Mouse (Mus musculus): ENCODE measurements around the gene Ypel1. TPM values are rescaled to one million over a fixed set of nuclear protein-coding genes. Genes with fewer than 3 reads are reported as not detected.

Ypel1 gene
- 0.62 TPM for polyA plus RNA-seq (2015; fragmentation: Illumina TruSeq; extraction: RNeasy Lipid Tissue Mini Kit (QIAGEN cat#74804); ENCODE audit: insufficient read depth, low replicate concordance)

GRCm38 (mm10) chr16:17069511-17070443, at the start of gene Ypel1:
TSS of gene Ypel1 (plus strand) at chr16:17069696.

DNA sequence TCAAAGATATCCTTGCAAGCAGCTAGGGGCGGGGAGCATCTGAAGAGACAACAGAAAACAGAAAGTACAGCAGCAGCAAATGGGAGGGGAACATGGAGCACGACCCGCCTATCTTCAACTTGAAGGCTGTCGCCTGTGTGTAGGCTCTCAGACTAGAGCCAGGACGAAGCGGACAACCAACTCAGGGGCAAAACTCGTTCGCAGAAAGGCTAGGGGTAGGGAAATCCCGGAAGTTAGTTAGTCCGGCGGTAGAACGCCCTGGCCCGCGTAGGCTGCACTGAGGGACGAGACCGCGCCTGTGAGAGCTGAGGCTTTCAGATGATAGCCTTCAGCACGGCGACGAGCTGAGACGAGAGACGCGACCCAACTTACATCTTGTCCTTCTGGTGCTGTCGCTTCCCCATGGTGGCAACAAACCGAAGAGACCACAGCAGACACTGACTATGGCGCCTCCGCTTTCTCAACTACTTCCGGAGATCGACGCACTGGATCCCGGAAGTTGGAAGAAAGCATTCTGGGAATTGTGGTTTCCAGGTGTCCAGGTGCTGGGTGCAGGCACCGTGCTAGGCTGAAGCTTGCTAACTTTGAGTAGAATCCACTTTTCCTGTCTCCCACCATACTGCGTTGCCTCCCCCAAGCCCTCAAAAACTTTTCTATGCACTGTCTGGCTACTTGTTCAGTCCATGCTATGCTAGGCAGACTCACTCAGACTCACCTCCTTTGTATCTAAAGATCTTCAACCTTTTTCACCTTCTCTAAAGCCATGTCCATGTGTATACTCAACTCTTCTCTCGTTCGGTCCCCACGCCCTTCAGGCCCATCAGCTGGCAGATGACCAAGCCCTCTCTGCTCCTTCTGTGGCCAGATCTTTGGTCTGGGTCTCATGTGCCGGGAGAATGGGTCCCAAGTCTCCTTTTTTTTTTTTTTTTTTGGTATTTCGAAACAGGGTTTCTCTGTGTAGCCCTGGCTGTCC, 41.6 kb downstream of the Ypel1 start, which contains the start of gene Ppil2:
TSS of gene Ppil2 (minus strand) at position 487 of the 973 bp plus-strand sequence.

GRCm38 (mm10) chr16:17124871-17125520, 55.5 kb downstream of the Ypel1 start, which contains the start of gene 2610318N02Rik:
TSS of gene 2610318N02Rik (minus strand) at chr16:17125167.

DNA sequence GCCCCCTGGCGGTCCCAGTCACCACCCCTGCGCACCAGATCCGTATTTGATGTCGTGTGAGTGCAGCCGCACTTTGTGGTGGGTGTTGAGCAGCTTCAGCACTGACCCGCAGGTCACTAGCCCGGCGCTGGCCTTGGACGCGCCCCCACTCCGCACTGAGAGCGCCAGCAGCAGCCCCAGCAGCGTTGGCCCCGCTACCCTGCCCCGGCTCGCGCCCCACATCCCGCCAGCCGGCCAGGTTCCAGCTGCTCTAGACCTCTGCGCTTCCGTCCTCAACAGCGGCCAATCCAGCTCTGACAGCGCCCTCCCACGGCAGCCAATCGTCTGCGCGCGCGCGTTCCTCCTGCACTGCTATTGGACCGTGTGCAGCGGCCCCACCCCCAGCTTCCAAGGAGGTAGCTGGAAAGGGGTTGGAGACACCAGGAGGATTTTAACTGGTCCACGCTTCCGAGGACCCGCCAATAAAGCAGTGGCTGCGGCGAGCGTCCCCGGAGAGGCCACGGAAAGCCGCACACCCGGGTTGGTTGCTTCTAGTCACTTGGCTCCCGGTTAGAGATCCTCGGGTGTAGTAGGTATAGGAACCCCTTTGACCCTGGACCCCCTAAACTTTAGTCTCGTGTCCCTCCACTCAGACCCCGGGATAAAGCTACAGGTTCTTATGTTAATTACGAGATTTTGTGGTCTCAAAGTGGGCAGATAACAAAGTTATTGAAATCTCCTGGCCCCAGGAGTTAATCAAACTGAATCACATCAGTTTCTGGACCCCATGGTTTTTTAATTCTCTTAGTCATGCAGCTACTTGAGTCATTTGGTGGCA, 62.8 kb downstream of the Ypel1 start, which contains the start of gene Sdf2l1:
TSS of gene Sdf2l1 (minus strand) at position 295 of the 817 bp plus-strand sequence.

Other genes starting within 250 kb of the Ypel1 start
- not detected for gene Spag6l, start 240.2 kb upstream of the Ypel1 start, polyA plus RNA-seq (2015; fragmentation: Illumina TruSeq; extraction: RNeasy Lipid Tissue Mini Kit (QIAGEN cat#74804); ENCODE audit: insufficient read depth, low replicate concordance)
- not detected for gene Igll1, start 205.7 kb upstream of the Ypel1 start, polyA plus RNA-seq (2015; fragmentation: Illumina TruSeq; extraction: RNeasy Lipid Tissue Mini Kit (QIAGEN cat#74804); ENCODE audit: insufficient read depth, low replicate concordance)
- gene Top3b, start 199.0 kb upstream of the Ypel1 start, polyA plus RNA-seq (2015; fragmentation: Illumina TruSeq; extraction: RNeasy Lipid Tissue Mini Kit (QIAGEN cat#74804); ENCODE audit: insufficient read depth, low replicate concordance) = 78.8 TPM
- 0.70 TPM for gene Vpreb1, start 198.9 kb upstream of the Ypel1 start, polyA plus RNA-seq (2015; fragmentation: Illumina TruSeq; extraction: RNeasy Lipid Tissue Mini Kit (QIAGEN cat#74804); ENCODE audit: insufficient read depth, low replicate concordance)
- gene Ppm1f, start 173.2 kb upstream of the Ypel1 start, polyA plus RNA-seq (2015; fragmentation: Illumina TruSeq; extraction: RNeasy Lipid Tissue Mini Kit (QIAGEN cat#74804); ENCODE audit: insufficient read depth, low replicate concordance) = 17.6 TPM
- 218 TPM for gene Mapk1, start 86.3 kb upstream of the Ypel1 start, polyA plus RNA-seq (2015; fragmentation: Illumina TruSeq; extraction: RNeasy Lipid Tissue Mini Kit (QIAGEN cat#74804); ENCODE audit: insufficient read depth, low replicate concordance)
- gene Ppil2, start 41.6 kb downstream of the Ypel1 start, polyA plus RNA-seq (2015; fragmentation: Illumina TruSeq; extraction: RNeasy Lipid Tissue Mini Kit (QIAGEN cat#74804); ENCODE audit: insufficient read depth, low replicate concordance) = 141 TPM
- 5.1 TPM for gene 2610318N02Rik, start 55.5 kb downstream of the Ypel1 start, polyA plus RNA-seq (2015; fragmentation: Illumina TruSeq; extraction: RNeasy Lipid Tissue Mini Kit (QIAGEN cat#74804); ENCODE audit: insufficient read depth, low replicate concordance)
- 43.7 TPM for gene Sdf2l1, start 62.7 kb downstream of the Ypel1 start, polyA plus RNA-seq (2015; fragmentation: Illumina TruSeq; extraction: RNeasy Lipid Tissue Mini Kit (QIAGEN cat#74804); ENCODE audit: insufficient read depth, low replicate concordance)
- 2.1 TPM for gene Ydjc, start 74.9 kb downstream of the Ypel1 start, polyA plus RNA-seq (2015; fragmentation: Illumina TruSeq; extraction: RNeasy Lipid Tissue Mini Kit (QIAGEN cat#74804); ENCODE audit: insufficient read depth, low replicate concordance)
- 1.4 TPM for gene Ccdc116, start 77.5 kb downstream of the Ypel1 start, polyA plus RNA-seq (2015; fragmentation: Illumina TruSeq; extraction: RNeasy Lipid Tissue Mini Kit (QIAGEN cat#74804); ENCODE audit: insufficient read depth, low replicate concordance)
- gene Ube2l3, start 133.0 kb downstream of the Ypel1 start, polyA plus RNA-seq (2015; fragmentation: Illumina TruSeq; extraction: RNeasy Lipid Tissue Mini Kit (QIAGEN cat#74804); ENCODE audit: insufficient read depth, low replicate concordance) = 194 TPM
- gene Rimbp3, start 138.9 kb downstream of the Ypel1 start, polyA plus RNA-seq (2015; fragmentation: Illumina TruSeq; extraction: RNeasy Lipid Tissue Mini Kit (QIAGEN cat#74804); ENCODE audit: insufficient read depth, low replicate concordance) = 0.04 TPM
- gene Hic2, start 163.9 kb downstream of the Ypel1 start, polyA plus RNA-seq (2015; fragmentation: Illumina TruSeq; extraction: RNeasy Lipid Tissue Mini Kit (QIAGEN cat#74804); ENCODE audit: insufficient read depth, low replicate concordance) = 1.0 TPM
- gene Tmem191c, start 206.4 kb downstream of the Ypel1 start, polyA plus RNA-seq (2015; fragmentation: Illumina TruSeq; extraction: RNeasy Lipid Tissue Mini Kit (QIAGEN cat#74804); ENCODE audit: insufficient read depth, low replicate concordance) = 7.9 TPM

All from spleen, adult 10 weeks (tissue).